Mouse (Mus musculus) retina, embryonic 14.5 days (tissue): ENCODE results near the gene Slc25a40.
A peak's percentile ranks its signal among the peaks of the same experiment; 100 is the strongest.

Experiments
- DNase-seq: peaks from one replicate; pipeline ENCODE4 v3.0.0-alpha.2; 2015; ENCODE audit warnings: low spot score

Slc25a40 gene

GRCm38 (mm10) chr5:8422157-8422931 lies at the start of gene Slc25a40, which contains the start of gene Dbf4:
Gene Slc25a40 (plus strand): TSS chr5:8422850.
Gene Dbf4 (minus strand): TSS chr5:8422716.
- DNase-seq: peak; percentile 93

GRCm38 (mm10) chr5:8373415-8373814 lies 49.2 kb upstream of the Slc25a40 start:
- no peak for DNase-seq

- DNase-seq: no peak
Observed at GRCm38 (mm10) chr5:8374297-8374906, 48.2 kb upstream of the Slc25a40 start.

GRCm38 (mm10) chr5:8393891-8394583 lies 28.6 kb upstream of the Slc25a40 start:
- no peak for DNase-seq

- DNase-seq: no peak
Observed at GRCm38 (mm10) chr5:8397587-8398249, 24.9 kb upstream of the Slc25a40 start.

- no peak for DNase-seq
Observed at GRCm38 (mm10) chr5:8408746-8409145, 13.9 kb upstream of the Slc25a40 start.

GRCm38 (mm10) chr5:8416683-8417413 lies 5.8 kb upstream of the Slc25a40 start:
- no peak for DNase-seq

GRCm38 (mm10) chr5:8417443-8417842 lies 5.2 kb upstream of the Slc25a40 start:
- DNase-seq: no peak

- no peak for DNase-seq
Observed at GRCm38 (mm10) chr5:8421424-8421823, 1.2 kb upstream of the Slc25a40 start.

- peak; percentile 59 for DNase-seq
Observed at GRCm38 (mm10) chr5:8422932-8423928, 580 bp downstream of the Slc25a40 start.

GRCm38 (mm10) chr5:8424116-8424515 lies 1.5 kb downstream of the Slc25a40 start:
- DNase-seq: peak; percentile 32

- no peak for DNase-seq
Observed at GRCm38 (mm10) chr5:8425899-8426298, 3.2 kb downstream of the Slc25a40 start.

- DNase-seq: no peak
Observed at GRCm38 (mm10) chr5:8437481-8438156, 15.0 kb downstream of the Slc25a40 start.

- no peak for DNase-seq
Observed at GRCm38 (mm10) chr5:8439095-8439494, 16.4 kb downstream of the Slc25a40 start.

GRCm38 (mm10) chr5:8455565-8455964 lies 32.9 kb downstream of the Slc25a40 start:
- no peak for DNase-seq

- DNase-seq: no peak
Observed at GRCm38 (mm10) chr5:8456561-8456960, 33.9 kb downstream of the Slc25a40 start.

GRCm38 (mm10) chr5:8487989-8488700 lies 65.5 kb downstream of the Slc25a40 start:
- no peak for DNase-seq

GRCm38 (mm10) chr5:8488701-8489297 lies 66.1 kb downstream of the Slc25a40 start:
- no peak for DNase-seq
